Mouse (Mus musculus) thymus, postnatal 14 days (tissue): ENCODE measurements at regions not wholly inside any gene's neighbourhood (a gene's known extent, or its start where the extent isn't known, plus 50 kb on each side); places are given as distances from the start of the nearest gene placed in this dataset.

Experiments
- DNase-seq: peaks from one replicate; pipeline ENCODE4 v3.0.0; 2021

- DNase-seq = no peak
Measured at GRCm38 (mm10) chr10:44636061-44636460, 107.8 kb upstream of the Prdm1 start.

- no peak for DNase-seq
Measured at GRCm38 (mm10) chr10:44631584-44631983, 103.3 kb upstream of the Prdm1 start.

GRCm38 (mm10) chr10:44630485-44630884, 102.2 kb upstream of the Prdm1 start:
- DNase-seq = no peak

GRCm38 (mm10) chr10:44628387-44628786, 100.1 kb upstream of the Prdm1 start:
- no peak for DNase-seq

GRCm38 (mm10) chr10:44627431-44627830, 99.1 kb upstream of the Prdm1 start:
- no peak for DNase-seq

GRCm38 (mm10) chr10:44625521-44625920, 97.2 kb upstream of the Prdm1 start:
- no peak for DNase-seq

GRCm38 (mm10) chr10:44615586-44615985, 87.3 kb upstream of the Prdm1 start:
- DNase-seq = no peak

GRCm38 (mm10) chr10:44612571-44612970, 84.3 kb upstream of the Prdm1 start:
- DNase-seq = no peak

- no peak for DNase-seq
Measured at GRCm38 (mm10) chr10:44611399-44611798, 83.1 kb upstream of the Prdm1 start.

- DNase-seq = no peak
Measured at GRCm38 (mm10) chr10:44609187-44609586, 80.9 kb upstream of the Prdm1 start.

GRCm38 (mm10) chr10:44607334-44607851, 79.1 kb upstream of the Prdm1 start:
- no peak for DNase-seq

GRCm38 (mm10) chr10:44604512-44604911, 76.2 kb upstream of the Prdm1 start:
- no peak for DNase-seq

GRCm38 (mm10) chr10:44603461-44603860, 75.2 kb upstream of the Prdm1 start:
- no peak for DNase-seq

- DNase-seq = no peak
Measured at GRCm38 (mm10) chr10:44601550-44601949, 73.2 kb upstream of the Prdm1 start.

- no peak for DNase-seq
Measured at GRCm38 (mm10) chr10:44599964-44600334, 71.6 kb upstream of the Prdm1 start.

- DNase-seq = no peak
Measured at GRCm38 (mm10) chr10:44599331-44599963, 71.1 kb upstream of the Prdm1 start.

- no peak for DNase-seq
Measured at GRCm38 (mm10) chr10:44598615-44599014, 70.3 kb upstream of the Prdm1 start.

GRCm38 (mm10) chr10:44595932-44596331, 67.6 kb upstream of the Prdm1 start:
- no peak for DNase-seq

GRCm38 (mm10) chr10:44589842-44590241, 61.5 kb upstream of the Prdm1 start:
- DNase-seq = no peak

GRCm38 (mm10) chr10:44589352-44589751, 61.1 kb upstream of the Prdm1 start:
- no peak for DNase-seq

GRCm38 (mm10) chr10:44582736-44583135, 54.4 kb upstream of the Prdm1 start:
- no peak for DNase-seq
